Mouse (Mus musculus): ENCODE results near the gene Spag16. TPM values are rescaled to one million over a fixed set of nuclear protein-coding genes. Genes with fewer than 3 reads are reported as not detected.

Spag16 gene
- polyA plus RNA-seq (2015; fragmentation: Nextera tagmentation; extraction: Ambion mirVana) = 2.3 and 2.7 TPM in 2 replicates

DNA sequence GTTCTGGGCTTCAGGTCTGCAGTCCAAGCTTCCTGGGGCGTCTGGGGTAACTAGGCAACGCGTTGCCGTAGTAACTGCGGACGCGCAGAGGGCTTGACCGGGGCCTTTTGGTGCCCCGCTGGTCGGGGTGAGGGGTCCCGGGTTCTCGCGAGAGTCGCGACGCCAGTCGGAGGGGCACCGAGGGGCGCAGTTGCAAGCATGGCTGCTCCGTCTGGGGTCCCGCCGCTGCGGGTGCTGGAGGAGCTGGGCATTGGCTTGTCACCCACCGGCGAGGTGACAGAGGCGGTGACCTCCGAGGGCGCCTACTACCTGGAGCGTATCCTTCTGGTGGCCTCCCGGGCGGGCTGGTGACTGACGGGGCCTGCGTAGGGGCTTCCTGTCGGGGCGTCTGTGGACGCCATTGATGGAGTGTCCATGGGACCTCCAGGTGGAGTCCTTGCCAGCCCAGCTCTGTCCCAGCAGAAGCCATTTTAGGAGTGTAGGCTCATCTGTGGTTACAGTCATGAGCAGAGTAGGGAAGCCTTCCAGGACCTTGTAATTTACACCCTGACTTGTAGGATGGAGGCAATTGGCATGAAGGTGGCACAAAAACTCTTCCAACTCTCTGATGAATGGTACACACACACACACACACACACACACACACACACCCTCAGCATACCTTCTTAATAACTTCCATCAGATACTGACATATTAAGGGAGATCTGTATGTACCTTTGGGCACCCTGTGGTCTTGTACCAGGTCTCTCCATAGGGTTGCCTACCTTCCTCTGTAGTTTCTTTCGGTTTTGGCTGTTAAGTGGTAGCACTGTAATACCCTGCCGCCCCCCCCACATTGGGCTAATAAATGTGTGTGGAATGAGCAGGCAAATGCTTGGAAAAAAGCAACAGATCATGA, at the start of gene Spag16:
TSS of gene Spag16 (plus strand) at position 165 of the 898 bp plus-strand sequence.

DNA sequence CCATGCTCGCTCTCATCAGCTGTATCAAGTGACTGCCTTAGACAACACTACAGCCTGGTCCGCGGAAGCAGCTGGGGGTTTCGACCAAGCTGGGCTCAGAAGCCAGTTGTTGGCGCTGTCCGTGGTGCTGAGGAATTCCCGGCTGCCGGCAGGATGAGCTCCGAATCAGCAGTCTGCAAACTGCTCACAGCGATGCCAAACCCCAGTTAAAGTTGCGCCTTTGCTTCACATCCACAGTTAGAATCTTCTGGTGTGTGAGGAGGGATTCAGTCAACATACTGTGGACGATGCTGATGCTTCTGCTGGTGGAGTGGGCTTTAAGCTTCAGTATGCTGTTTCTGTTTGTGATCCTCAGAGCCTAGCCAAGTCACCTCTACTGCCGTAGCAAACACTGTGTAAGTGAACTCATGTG, 898.9 kb downstream of the Spag16 start, which contains the start of gene Vwc2l:
TSS of gene Vwc2l (plus strand) at position 61 of the 412 bp plus-strand sequence.

Other genes starting within 250 kb of the Spag16 start
- 1.8 and 2.2 TPM in 2 replicates for gene Ikzf2, start 139.7 kb upstream of the Spag16 start, polyA plus RNA-seq (2015; fragmentation: Nextera tagmentation; extraction: Ambion mirVana)